Mouse (Mus musculus): ENCODE measurements around the gene Caskin1.

GRCm38 (mm10) chr17:24496026-24496425 lies 7.6 kb downstream of the Caskin1 start:
- no peak for TF ChIP-seq CTCF (IDR thresholded peaks at IDR 0.05; ENCODE audit: low read depth)
- TF ChIP-seq EP300 (IDR thresholded peaks at IDR 0.05; ENCODE audit: low read depth), result no peak

Measured in heart, postnatal 0 days (tissue).